Mouse (Mus musculus): ENCODE data around the gene Pth1r. TPM values are rescaled to one million over a fixed set of nuclear protein-coding genes. Genes with fewer than 3 reads are reported as not detected.
A peak's percentile ranks its signal among the peaks of the same experiment; 100 is the strongest.

Gene Pth1r
- polyA plus RNA-seq, 1 experiment, result 0.12 TPM

- H3K79me3 ChIP-seq (ENCODE audit: low read depth), result no peaks in the 10 kb centered on the region
- no peaks in the 10 kb centered on the region for H3K79me2 ChIP-seq (ENCODE audit: control insufficient read depth, insufficient read depth)
- H3ac ChIP-seq (ENCODE audit: control insufficient read depth, insufficient read length, low read depth), result no peak overlapping the region
- no peak overlapping the region for H3K4me3 ChIP-seq (ENCODE audit: insufficient read depth, poor library complexity, severe bottlenecking)
- no peaks in the 10 kb centered on the region for H3K36me3 ChIP-seq (ENCODE audit: control insufficient read depth, insufficient read depth)
- TF ChIP-seq FOSL1 (IDR thresholded peaks at IDR 0.05; ENCODE audit: insufficient read depth, low read length, poor library complexity, severe bottlenecking) (no peak), MYOD1 (IDR thresholded peaks at IDR 0.05; ENCODE audit: control insufficient read depth, insufficient read length, low read depth) (no peak), CTCF (IDR thresholded peaks at IDR 0.05; ENCODE audit: control insufficient read depth, insufficient read depth, insufficient read length) (no peak), CEBPB (IDR thresholded peaks at IDR 0.05; ENCODE audit: low read depth) (no peak), MYOG (IDR thresholded peaks at IDR 0.05; ENCODE audit: control insufficient read depth, extremely low read depth, insufficient read length) (no peak), MAX (IDR thresholded peaks at IDR 0.05) (no peak), USF1 (IDR thresholded peaks at IDR 0.05; ENCODE audit: low read depth) (no peak)
- peaks cover 46% of the 10 kb centered on the region for H3K27me3 ChIP-seq (ENCODE audit: control insufficient read depth, insufficient read depth, insufficient read length)
Measured at GRCm38 (mm10) chr9:110772336-110772735, 25.4 kb upstream of the Pth1r start.

- H3K36me3 ChIP-seq (ENCODE audit: control insufficient read depth, insufficient read depth), result no peaks in the 10 kb centered on the region
- TF ChIP-seq CTCF (IDR thresholded peaks at IDR 0.05; ENCODE audit: control insufficient read depth, insufficient read depth, insufficient read length) (no peak), FOSL1 (IDR thresholded peaks at IDR 0.05; ENCODE audit: insufficient read depth, low read length, poor library complexity, severe bottlenecking) (no peak), CEBPB (IDR thresholded peaks at IDR 0.05; ENCODE audit: low read depth) (no peak), USF1 (IDR thresholded peaks at IDR 0.05; ENCODE audit: low read depth) (no peak), MAX (IDR thresholded peaks at IDR 0.05) (no peak), MYOD1 (IDR thresholded peaks at IDR 0.05; ENCODE audit: control insufficient read depth, insufficient read length, low read depth) (no peak), MYOG (IDR thresholded peaks at IDR 0.05; ENCODE audit: control insufficient read depth, extremely low read depth, insufficient read length) (no peak)
- no peak overlapping the region for H3ac ChIP-seq (ENCODE audit: control insufficient read depth, insufficient read length, low read depth)
- H3K79me2 ChIP-seq (ENCODE audit: control insufficient read depth, insufficient read depth), result no peaks in the 10 kb centered on the region
- H3K27me3 ChIP-seq (ENCODE audit: control insufficient read depth, insufficient read depth, insufficient read length), result peaks cover 60% of the 10 kb centered on the region
- no peaks in the 10 kb centered on the region for H3K79me3 ChIP-seq (ENCODE audit: low read depth)
- H3K4me3 ChIP-seq (ENCODE audit: insufficient read depth, poor library complexity, severe bottlenecking), result no peak overlapping the region
Measured at GRCm38 (mm10) chr9:110763405-110763804, 16.5 kb upstream of the Pth1r start.

GRCm38 (mm10) chr9:110762763-110763162 lies 15.8 kb upstream of the Pth1r start:
- Histone ChIP-seq H3K79me3 (ENCODE audit: low read depth) (no peaks in the 10 kb centered on the region), H3K4me3 (ENCODE audit: insufficient read depth, poor library complexity, severe bottlenecking) (no peak overlapping the region), H3K36me3 (ENCODE audit: control insufficient read depth, insufficient read depth) (no peaks in the 10 kb centered on the region), H3K79me2 (ENCODE audit: control insufficient read depth, insufficient read depth) (no peaks in the 10 kb centered on the region), H3ac (ENCODE audit: control insufficient read depth, insufficient read length, low read depth) (no peak overlapping the region), H3K27me3 (ENCODE audit: control insufficient read depth, insufficient read depth, insufficient read length) (peaks cover 55% of the 10 kb centered on the region)
- TF ChIP-seq CTCF (IDR thresholded peaks at IDR 0.05; ENCODE audit: control insufficient read depth, insufficient read depth, insufficient read length) (no peak), MAX (IDR thresholded peaks at IDR 0.05) (no peak), MYOD1 (IDR thresholded peaks at IDR 0.05; ENCODE audit: control insufficient read depth, insufficient read length, low read depth) (no peak), CEBPB (IDR thresholded peaks at IDR 0.05; ENCODE audit: low read depth) (no peak), MYOG (IDR thresholded peaks at IDR 0.05; ENCODE audit: control insufficient read depth, extremely low read depth, insufficient read length) (no peak), FOSL1 (IDR thresholded peaks at IDR 0.05; ENCODE audit: insufficient read depth, low read length, poor library complexity, severe bottlenecking) (no peak), USF1 (IDR thresholded peaks at IDR 0.05; ENCODE audit: low read depth) (no peak)

- Histone ChIP-seq H3K4me3 (ENCODE audit: insufficient read depth, poor library complexity, severe bottlenecking) (no peak overlapping the region), H3K79me2 (ENCODE audit: control insufficient read depth, insufficient read depth) (no peaks in the 10 kb centered on the region), H3K27me3 (ENCODE audit: control insufficient read depth, insufficient read depth, insufficient read length) (peaks cover 55% of the 10 kb centered on the region), H3K79me3 (ENCODE audit: low read depth) (no peaks in the 10 kb centered on the region), H3K36me3 (ENCODE audit: control insufficient read depth, insufficient read depth) (no peaks in the 10 kb centered on the region), H3ac (ENCODE audit: control insufficient read depth, insufficient read length, low read depth) (no peak overlapping the region)
- TF ChIP-seq MAX (IDR thresholded peaks at IDR 0.05), result no peak
- no peak for TF ChIP-seq FOSL1 (IDR thresholded peaks at IDR 0.05; ENCODE audit: insufficient read depth, low read length, poor library complexity, severe bottlenecking)
- no peak for TF ChIP-seq MYOG (IDR thresholded peaks at IDR 0.05; ENCODE audit: control insufficient read depth, extremely low read depth, insufficient read length)
- TF ChIP-seq CEBPB (IDR thresholded peaks at IDR 0.05; ENCODE audit: low read depth), result no peak
Measured at GRCm38 (mm10) chr9:110760886-110761285, 13.9 kb upstream of the Pth1r start.

- Histone ChIP-seq H3ac (ENCODE audit: control insufficient read depth, insufficient read length, low read depth) (no peak overlapping the region), H3K79me3 (ENCODE audit: low read depth) (no peaks in the 10 kb centered on the region), H3K27me3 (ENCODE audit: control insufficient read depth, insufficient read depth, insufficient read length) (peaks cover 56% of the 10 kb centered on the region), H3K4me3 (ENCODE audit: insufficient read depth, poor library complexity, severe bottlenecking) (no peak overlapping the region), H3K36me3 (ENCODE audit: control insufficient read depth, insufficient read depth) (no peaks in the 10 kb centered on the region), H3K79me2 (ENCODE audit: control insufficient read depth, insufficient read depth) (no peaks in the 10 kb centered on the region)
- TF ChIP-seq CEBPB (IDR thresholded peaks at IDR 0.05; ENCODE audit: low read depth), result no peak
- no peak for TF ChIP-seq FOSL1 (IDR thresholded peaks at IDR 0.05; ENCODE audit: insufficient read depth, low read length, poor library complexity, severe bottlenecking)
- TF ChIP-seq CTCF (IDR thresholded peaks at IDR 0.05; ENCODE audit: control insufficient read depth, insufficient read depth, insufficient read length), result peak; percentile 71
- no peak for TF ChIP-seq MYOG (IDR thresholded peaks at IDR 0.05; ENCODE audit: control insufficient read depth, extremely low read depth, insufficient read length)
- no peak for TF ChIP-seq MAX (IDR thresholded peaks at IDR 0.05)
Measured at GRCm38 (mm10) chr9:110759265-110759664, 12.3 kb upstream of the Pth1r start.

GRCm38 (mm10) chr9:110758605-110759004 lies 11.7 kb upstream of the Pth1r start:
- no peak overlapping the region for H3K4me3 ChIP-seq (ENCODE audit: insufficient read depth, poor library complexity, severe bottlenecking)
- H3K27me3 ChIP-seq (ENCODE audit: control insufficient read depth, insufficient read depth, insufficient read length), result peaks cover 52% of the 10 kb centered on the region

More at GRCm38 (mm10) chr9:110758605-110759004, 11.7 kb upstream of the Pth1r start:
- TF ChIP-seq MYOG (IDR thresholded peaks at IDR 0.05; ENCODE audit: control insufficient read depth, extremely low read depth, insufficient read length) (no peak), FOSL1 (IDR thresholded peaks at IDR 0.05; ENCODE audit: insufficient read depth, low read length, poor library complexity, severe bottlenecking) (no peak), MAX (IDR thresholded peaks at IDR 0.05) (no peak), CEBPB (IDR thresholded peaks at IDR 0.05; ENCODE audit: low read depth) (no peak), CTCF (IDR thresholded peaks at IDR 0.05; ENCODE audit: control insufficient read depth, insufficient read depth, insufficient read length) (no peak), USF1 (IDR thresholded peaks at IDR 0.05; ENCODE audit: low read depth) (no peak)
- Histone ChIP-seq H3K79me3 (ENCODE audit: low read depth) (no peaks in the 10 kb centered on the region), H3K36me3 (ENCODE audit: control insufficient read depth, insufficient read depth) (no peaks in the 10 kb centered on the region), H3K79me2 (ENCODE audit: control insufficient read depth, insufficient read depth) (no peaks in the 10 kb centered on the region), H3ac (ENCODE audit: control insufficient read depth, insufficient read length, low read depth) (no peak overlapping the region)

All from C2C12 (cell line).